Mouse (Mus musculus) erythroid progenitor cell, adult 5-6 weeks (primary cell): ENCODE results near the gene Alg14. TPM values are rescaled to one million over a fixed set of nuclear protein-coding genes. Genes with fewer than 3 reads are reported as not detected.

ENCODE experiments used
- ATAC-seq: replicated peaks from 2 replicates; pipeline ENCODE4 v1.8.0; 2016; ENCODE audit warnings: moderate number of reproducible peaks, mild to moderate bottlenecking, moderate TSS enrichment, inconsistent platforms; ENCODE audit not compliant: poor library complexity, low FRiP score, severe bottlenecking
- total RNA-seq, 2 experiments: library from RNA; stranded (forward) in 1 of 2; stranded (reverse) in 1 of 2; fragments of 150-400 nt in 1 of 2; fragments of 186-747, 209-891 nt in 1 of 2; gene quantifications; 2 replicates each; pipeline versions ENCODE4 v1.2.3 to v1.2.4; 2015 to 2017; ENCODE audit warnings: low replicate concordance in 2 of 2

Alg14 gene
- total RNA-seq (2015; ENCODE audit: low replicate concordance) (7.6 and 12.6 TPM in 2 replicates), total RNA-seq (2017; ENCODE audit: low replicate concordance) (0.23 and 2.2 TPM in 2 replicates)

DNA sequence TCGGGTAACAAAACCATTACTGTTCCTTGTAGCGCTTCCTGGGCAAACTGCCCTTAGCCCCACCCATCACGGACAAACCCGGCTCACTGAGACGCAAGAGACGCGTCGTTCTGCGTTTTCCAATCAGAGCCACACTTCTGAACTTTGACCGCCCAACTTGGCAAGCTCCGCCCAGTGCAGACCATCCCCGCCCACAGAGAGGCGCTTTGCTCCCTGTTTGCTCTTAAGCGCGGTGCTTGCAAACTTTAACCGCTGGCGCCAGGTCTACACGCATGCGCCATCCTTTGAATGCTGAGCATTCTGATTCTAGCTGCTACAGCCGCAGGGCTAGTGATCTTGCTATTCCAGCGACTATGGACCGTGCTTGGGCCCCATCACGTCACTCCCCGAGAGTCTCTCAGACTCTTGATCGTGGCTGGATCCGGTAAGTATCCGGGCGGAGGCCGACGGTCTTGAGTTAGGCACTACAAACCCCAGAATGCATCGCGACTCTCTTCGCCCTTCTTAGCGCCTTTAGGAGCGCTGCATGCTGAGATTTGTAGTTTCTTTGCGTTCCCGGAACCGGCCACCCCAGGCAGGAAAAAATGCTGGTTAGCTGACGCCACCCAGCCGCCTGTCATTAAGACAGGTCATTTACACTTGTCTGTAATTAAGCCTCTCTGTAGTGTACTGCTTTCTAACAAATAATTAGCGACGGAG lies at the start of gene Alg14:
Gene Alg14 (plus strand): TSS at position 214 of the 699 bp plus-strand sequence.
- peak; percentile 96 for ATAC-seq

DNA sequence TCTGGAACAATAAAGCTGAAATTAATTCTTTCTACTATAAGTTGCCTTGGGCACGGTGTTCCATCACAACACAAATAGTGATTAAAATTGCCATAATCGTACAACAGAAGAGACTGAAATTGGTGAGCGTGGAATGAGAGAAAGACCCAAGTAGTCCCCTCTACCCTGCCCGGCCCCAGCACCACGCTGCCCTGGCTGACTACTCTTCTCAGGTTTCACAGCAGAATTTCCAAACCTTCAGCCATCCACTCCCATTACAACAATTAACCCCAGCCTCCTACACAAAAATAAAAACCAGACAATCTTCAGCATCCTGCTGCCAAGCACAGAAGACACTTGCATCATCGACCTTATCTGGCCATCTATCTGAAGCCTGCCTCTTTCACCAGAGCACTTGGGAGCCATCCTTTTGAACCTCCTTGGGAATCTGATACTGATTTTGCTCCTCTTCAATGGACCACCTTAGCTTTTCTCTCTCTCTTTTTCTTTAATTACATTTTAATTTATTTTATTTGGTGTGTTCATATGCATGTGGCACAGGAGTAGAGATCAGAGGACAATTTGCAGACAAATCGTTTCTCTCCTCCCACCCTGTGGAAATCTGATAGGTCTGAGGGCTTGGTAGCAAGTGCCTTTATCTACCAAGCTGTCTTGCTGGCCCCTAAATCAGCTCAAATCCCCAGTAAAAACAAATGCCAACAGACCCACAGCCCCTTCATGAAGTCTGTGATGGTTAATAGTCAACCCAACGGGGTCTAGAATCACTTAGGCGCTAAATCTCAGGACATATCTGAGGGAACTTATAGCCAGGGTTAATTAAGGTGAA lies 49.2 kb upstream of the Alg14 start:
- no peak for ATAC-seq

DNA sequence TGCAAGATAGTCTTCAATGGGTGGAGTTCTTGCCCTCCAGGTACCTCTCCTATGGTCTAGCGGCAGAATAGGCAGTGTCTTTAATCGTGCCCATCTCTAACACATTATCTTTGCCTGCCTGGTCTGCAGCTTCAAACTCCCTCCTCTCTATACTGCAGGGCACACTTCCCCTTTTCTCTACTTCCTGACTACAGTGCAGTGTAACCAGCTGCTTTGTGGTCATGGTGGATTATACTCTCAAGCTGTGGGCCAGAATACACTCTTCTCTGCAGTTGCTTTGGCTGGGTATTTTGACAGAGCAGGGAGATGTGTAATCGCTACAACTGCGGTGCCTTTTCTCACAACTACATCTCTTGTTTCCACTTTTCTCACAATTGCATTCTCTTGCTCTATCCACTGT lies 48.6 kb upstream of the Alg14 start:
- ATAC-seq: no peak

DNA sequence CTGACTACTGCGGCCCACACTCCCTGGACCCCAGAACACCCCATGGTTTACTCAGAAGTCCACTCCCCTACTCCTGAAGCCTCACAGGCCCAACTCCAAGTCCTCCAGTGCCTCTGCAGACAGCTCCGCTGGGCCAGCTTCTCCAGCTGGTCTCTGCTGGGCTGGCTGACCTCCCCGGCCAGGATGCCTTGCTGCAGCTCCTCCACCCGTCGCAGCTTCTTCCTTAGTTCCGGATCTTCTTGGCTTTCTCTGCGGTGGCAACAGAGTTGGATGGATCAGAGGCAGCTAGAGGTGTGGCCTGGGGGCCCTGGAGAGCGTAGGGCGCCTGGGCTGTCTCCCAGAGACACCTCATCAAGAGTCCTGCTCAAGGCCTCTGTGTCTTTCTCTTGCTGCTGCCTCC lies 41.5 kb upstream of the Alg14 start:
- ATAC-seq: no peak

DNA sequence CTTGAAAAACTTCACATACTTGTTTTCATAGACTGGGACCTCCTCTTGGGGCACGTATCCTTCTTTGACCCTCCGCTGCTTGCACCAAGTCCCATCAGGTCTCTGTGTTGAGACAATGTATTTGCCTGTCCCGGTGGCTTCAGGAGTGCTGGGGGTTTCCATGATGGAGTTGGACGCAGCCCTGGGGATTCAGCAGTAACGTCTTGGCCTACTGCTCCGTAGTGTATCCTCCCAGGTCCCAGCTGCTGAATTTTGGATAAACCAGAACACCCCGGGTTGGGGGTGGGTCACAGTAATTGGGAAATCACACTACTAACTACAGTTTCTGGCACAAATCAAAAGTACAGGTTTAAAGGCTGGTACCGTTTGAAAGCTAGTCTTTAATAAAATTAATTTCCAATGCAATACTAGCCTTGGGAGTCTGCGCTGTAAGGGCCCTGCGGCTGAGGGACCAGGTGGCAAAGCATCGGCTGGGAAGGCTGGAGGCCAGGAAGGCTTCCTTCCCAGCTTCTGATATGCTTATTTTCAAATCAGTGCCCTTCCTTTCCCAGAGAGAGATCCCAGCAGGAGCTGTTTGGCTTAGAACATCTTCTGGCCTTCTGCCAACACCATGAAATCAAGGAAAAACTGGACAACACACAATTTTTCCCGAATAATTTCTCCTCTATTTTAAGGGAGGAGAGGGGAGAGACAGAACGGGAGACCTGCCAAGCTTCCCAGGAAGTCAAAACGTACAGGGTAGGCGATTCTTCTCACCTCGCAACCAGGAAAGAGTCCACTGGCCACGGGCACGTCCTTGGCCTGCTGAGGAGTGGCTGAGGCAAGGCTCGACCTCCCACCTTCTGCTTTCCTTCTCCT lies 40.8 kb upstream of the Alg14 start:
- ATAC-seq: no peak

DNA sequence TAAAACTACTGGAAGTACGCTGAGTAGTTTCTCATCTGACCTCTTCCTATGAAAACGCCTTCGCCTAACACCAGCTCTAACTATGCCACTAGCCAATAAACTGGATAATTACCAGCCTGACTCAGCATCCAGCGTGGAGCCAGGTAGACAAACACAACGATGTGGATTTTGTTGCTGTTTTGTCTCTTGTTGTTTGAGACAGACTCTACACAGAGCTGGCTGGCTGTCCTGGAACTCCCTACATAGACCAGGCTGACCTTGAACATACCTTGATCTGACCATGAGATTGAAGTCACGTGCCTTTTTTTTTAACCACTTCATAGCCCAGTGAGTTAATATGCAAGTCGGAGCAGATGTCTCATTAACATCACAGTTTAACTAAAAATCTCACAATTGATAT lies 36.1 kb upstream of the Alg14 start:
- no peak for ATAC-seq

DNA sequence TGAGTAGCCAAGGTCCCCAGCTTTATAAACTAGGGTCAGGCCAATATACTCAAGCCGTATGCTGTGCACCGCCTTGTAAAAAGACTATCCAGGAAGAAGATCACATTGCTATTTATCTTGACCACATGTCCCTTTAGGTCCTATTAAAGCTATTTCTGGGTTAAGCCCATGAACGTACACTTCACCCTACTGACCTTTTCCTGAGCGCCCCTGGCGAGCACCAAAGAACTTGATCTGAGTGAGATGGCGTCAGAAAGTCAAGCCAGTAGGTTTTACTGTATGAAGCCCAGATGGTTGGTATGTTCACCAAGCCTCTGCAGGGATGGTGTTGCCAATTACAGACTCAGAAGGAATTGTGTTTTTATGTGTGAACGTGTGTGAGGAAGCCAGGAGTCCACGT lies 35.4 kb upstream of the Alg14 start:
- ATAC-seq: no peak

DNA sequence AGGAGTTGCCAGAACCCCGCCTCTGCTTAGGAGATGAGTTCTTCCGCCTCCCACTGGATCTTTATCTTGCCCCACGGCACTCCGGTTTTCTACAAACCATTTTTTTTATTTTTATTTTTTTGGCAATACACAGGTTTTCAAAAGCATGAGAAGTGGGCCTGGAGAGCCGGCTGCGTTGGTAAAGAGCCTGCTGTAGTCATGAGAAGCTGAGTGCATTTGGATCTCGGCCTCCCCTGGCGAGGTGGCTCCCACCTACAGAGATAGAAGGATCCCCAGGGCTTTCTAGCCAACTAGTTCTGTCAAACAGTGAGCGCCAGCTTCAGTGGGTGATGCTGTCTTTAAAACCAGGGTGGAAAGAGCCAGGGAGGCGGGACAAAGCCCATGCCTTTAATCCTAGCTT lies 34.2 kb upstream of the Alg14 start:
- ATAC-seq: no peak

DNA sequence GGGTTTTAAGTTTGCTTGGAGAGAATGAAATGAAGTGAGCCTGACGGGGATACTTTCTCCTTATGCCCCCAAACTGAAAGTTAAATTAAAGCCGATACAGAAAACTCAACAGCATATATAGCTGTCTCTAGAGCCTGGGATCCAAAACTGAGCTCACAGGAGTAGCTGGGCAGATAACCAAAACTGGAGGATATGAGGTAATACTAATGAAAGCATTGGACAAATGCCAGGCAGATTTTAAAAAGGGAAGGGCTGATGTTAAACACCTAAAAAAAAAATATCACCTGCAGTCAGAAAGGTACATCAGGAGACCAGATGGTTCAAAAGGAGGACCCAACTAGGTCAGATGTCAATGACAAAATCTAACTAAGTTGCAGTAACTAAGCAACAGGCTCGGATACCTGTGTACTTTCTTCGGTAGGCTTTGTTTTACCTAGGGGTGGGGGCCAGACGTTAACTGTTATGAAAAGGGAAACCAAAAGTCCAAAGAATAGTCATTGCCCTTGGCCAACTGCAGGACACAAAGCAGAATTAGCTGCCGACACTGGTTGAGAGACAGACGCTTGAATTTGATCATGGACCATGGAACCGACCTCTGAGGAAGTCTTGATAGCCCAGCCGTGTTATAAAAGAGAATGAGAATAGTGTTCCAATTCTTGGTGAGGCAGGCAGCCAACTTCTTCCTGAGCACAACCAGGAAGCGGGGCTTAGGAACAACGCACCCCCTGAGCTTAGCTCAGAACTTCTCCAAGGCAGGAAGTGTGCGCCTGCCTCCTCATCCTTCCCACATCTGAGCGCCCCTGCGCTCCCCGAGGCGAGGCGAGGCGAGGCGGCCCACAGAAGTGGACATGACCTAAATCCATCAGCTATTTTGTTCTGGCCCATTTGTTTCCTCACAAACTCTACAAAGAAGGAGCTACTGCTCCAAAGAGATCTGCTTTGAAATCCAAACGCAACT lies 32.8 kb upstream of the Alg14 start:
- ATAC-seq: no peak

DNA sequence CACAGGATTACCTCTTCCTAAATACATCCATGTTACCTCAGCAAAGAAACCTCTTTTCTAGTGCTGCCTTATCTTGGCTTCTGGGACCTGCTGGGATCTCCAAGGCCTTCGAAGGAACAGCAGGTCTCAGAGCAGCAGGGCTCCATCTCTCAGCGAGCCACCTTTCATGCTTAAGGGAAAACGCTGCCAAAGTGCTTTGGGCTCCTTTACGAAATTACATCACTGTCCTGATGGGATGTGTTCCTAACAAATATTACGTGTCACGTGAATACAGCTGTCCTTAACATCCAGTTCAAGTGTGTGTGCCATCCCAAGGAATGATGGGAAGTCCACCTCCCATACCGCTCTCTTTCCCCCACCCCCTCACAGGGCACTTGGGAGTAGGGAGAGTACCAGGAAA lies 31.5 kb upstream of the Alg14 start:
- no peak for ATAC-seq

DNA sequence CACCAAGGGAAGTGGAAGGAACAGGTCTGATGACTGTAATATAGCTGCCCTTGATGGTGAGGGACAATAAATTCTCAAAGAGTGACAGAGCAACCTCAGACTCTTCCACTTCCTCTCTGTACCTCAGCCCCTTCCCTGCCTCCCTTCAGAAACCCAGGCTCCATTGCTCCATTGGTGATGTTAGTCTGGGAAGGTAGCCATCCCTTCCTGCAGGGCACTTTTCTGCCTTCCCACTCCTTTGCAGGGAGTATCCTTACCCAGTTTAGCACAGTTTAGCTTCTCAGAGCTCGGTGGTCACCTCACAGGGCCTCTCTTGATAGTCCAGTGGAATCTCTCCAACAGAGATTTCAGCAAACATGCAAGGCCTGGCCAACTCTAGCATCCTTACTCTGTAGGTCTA lies 30.7 kb upstream of the Alg14 start:
- ATAC-seq: no peak

DNA sequence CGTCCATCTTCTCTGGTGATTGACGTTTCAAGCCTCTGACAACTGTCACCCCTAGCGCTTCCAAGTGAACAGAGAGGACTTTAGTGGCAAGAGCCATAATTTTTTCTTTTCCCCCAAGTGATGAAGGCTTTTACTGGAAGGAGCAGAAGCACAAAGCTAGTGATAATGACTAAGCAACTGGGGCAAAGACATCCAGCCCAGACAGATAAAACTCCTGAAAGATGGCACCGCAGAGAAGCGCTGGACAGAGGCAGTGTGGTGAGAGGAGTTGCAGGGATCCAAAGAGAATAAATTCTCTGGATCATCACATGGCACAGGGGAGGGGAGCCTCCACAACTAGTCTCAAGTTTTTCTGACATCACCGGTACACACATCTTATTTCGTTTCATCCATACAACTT lies 30.3 kb upstream of the Alg14 start:
- peak; percentile 60 for ATAC-seq

DNA sequence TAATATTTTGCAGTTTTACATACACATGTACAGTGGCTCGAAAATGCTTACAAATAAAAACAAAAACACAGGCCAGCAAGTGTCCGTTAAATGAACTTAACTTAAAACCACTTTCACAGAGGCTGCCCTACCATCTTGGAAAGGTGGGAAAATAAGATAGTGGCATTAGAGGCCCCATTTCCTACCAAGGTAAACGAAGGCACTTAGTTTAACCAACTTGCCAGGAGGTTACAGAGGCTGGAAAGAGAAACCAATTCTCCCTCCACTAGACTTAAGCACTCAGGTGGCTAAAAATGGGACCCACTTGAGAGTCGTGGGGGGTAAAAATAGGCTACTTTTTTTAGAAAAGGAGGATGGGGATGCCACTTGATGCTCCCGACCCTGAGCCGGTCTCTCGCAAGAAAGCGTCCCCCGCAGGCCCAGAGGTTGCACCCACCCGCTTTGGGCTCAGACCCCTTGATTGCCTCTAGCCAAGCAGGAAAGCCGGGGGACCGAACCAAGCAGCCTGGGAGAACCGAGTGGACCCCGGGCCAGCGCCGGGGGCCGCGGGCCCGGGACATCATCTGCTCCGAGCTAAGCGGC lies 29.5 kb upstream of the Alg14 start:
- no peak for ATAC-seq

DNA sequence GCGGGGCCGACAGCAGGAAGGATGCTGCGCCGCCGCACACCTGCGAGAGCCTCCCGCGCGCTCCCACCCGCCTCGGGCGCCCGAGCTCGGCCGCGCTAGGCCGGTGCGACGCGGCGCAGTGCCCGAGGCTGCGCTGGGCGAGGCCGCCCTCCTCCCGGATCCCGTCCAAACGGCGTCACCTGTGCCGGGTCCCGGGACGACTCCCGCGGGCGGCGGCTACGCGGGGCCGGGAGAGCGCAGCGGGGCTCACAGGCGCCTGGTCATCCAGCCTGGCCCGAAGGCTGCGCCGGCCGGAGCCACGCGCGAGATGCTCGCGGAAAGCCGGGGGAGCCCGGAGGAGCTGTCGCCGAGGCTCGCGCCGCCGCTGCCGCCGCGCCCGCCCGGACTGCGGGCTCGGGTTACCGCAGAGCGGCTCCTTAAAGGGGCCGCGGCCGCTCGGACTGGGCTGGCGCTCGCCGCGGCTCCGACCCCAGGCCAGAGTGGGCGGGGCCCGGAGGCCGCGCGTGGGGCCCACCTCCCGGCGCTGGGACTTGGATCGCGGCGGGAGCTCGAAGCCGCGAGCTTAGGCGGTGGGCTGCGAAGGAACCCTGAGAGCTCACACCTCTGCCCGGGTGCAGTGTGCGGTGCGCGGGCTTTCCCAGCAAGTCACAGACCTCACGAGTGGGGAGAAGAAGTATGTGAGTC lies 28.9 kb upstream of the Alg14 start:
- ATAC-seq: peak; percentile 32

DNA sequence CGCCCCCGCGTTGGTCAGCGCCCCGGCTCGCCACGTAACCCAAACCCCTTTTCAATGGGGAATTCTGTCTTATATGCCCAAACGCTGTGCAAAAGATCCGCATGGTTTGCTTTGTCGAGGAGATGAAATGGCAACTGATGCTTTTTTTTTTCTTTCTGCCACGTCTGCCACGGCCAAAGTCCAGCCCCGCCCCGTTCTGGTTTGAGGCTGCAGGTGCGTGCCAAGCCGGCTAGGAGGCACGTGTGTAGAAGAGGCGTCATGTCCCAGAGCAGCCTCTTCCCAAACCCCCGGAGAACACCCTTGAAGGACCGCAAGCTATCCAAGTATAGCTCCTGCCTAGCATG lies 28.4 kb upstream of the Alg14 start:
- ATAC-seq: peak; percentile 64

DNA sequence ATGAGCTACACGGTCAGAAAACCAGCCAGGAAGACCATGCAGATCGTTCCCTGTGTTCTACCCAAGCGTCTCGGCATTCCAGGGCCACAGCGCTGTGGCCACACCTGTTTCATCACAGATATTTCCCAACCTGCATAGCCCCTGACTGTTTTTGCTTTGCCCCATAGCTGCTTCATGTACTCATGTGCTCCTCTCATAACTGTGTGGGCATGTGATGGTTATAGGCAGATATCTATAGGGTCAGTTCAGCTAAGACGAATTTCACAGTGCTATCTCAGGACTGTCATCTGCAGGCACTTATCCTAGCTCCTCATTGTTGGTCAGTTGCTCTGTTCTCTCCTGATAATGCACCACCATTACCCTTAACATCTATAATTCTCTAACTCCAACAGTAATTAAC lies 27.3 kb upstream of the Alg14 start:
- peak; percentile 35 for ATAC-seq

DNA sequence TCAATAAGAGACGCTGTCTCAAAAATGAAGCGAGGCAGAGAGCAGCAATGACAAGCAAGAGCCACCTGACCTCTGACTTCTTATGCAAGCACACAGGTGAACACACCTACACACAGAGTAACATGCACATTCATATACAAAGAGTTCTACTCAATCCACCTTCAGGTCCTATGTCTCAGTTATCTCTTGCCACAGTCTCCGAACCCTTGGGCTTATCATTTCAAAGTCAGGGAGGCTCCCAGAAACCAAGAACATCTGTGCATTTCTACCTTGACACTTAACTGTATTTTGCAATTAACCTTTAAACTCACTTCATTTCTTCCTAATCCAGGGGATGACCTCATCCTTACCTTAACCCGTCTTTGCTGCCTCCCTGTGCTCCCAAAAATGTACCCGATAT lies 24.3 kb upstream of the Alg14 start:
- ATAC-seq: peak; percentile 55

DNA sequence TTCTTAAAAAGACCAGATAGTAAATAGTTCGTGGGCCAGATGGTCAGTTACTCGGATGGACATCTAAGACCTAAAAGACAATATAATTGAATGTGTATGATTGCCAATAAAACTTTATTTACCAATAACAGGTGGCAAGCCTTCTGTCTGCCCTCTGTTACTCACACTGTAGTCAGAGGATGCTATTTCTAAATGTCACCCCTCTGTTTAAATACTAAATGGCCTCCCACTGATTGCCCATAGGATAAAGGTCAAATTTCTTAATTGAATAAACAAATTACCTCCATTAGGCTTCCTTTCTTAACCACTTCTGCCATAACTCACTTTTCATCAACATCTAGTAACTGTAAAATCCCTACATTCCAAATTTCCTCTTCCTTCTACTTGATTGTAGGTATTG lies 19.0 kb upstream of the Alg14 start:
- ATAC-seq: no peak

DNA sequence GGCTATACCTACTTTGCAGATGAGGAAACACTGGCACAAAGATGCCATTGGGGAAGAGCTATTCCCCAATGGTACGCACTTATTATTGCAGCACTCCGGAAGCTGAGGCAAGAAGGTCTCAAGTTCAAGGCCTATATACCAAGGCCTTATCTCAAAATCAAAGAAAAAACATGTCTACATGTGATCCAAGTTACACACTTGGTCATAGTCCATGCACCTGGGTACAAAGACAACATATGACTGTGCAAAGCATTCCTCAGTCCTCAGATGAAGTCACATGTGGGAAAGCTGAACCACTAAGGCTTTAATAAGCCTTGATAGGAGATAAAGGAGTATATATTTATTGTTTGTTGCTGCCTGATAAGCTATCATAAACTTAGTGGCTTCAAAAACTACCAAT lies 17.6 kb upstream of the Alg14 start:
- no peak for ATAC-seq
